Mouse (Mus musculus): ENCODE results near the gene Gm3893. TPM values are rescaled to one million over a fixed set of nuclear protein-coding genes. Genes with fewer than 3 reads are reported as not detected.
"Not testable (repeated sequence)": the region's sequence is repeated elsewhere in the genome, so short reads cannot be mapped to it uniquely, and the experiment has no call there.

The Gm3893 gene
- not detected in 2 replicates for polyA plus RNA-seq (2012; ENCODE audit: insufficient read depth, insufficient read length, missing spikeins)

- not testable (repeated sequence) for H3K4me3 ChIP-seq (ENCODE audit: insufficient read depth, low read depth, low read length)
Measured at GRCm38 (mm10) chr4:42090907-42091306, at the start of gene Gm3893. Gene Gm3893, plus strand, starts transcription at chr4:42091207.

GRCm38 (mm10) chr4:42114517-42114916 is 23.5 kb downstream of the Gm3893 start, which contains the start of gene Gm13304:
Gene Gm13304, plus strand, starts transcription at chr4:42114817.
- not testable (repeated sequence) for H3K4me1 ChIP-seq (ENCODE audit: control insufficient read depth, insufficient read depth, insufficient read length, low read length); H3K27ac ChIP-seq (replicated peaks; ENCODE audit: low read depth, low read length); H3K4me3 ChIP-seq (ENCODE audit: insufficient read depth, low read depth, low read length)

More at GRCm38 (mm10) chr4:42090907-42091306, at the start of gene Gm3893:
- not testable (repeated sequence) for H3K27ac ChIP-seq (replicated peaks; ENCODE audit: low read depth, low read length); H3K4me1 ChIP-seq (ENCODE audit: control insufficient read depth, insufficient read depth, insufficient read length, low read length)

Other genes with a start within 250 kb of the Gm3893 start
- gene Gm21541, start 187.6 kb upstream of the Gm3893 start, polyA plus RNA-seq (2012; ENCODE audit: insufficient read depth, insufficient read length, missing spikeins) = not detected in 2 replicates
- gene Gm20878, start 149.6 kb upstream of the Gm3893 start, polyA plus RNA-seq (2012; ENCODE audit: insufficient read depth, insufficient read length, missing spikeins) = 1.4 TPM in 1 of 2 replicates, not detected in the other
- not detected in 2 replicates for gene Fam205a4, start 125.1 kb upstream of the Gm3893 start, polyA plus RNA-seq (2012; ENCODE audit: insufficient read depth, insufficient read length, missing spikeins)
- not detected in 2 replicates for gene Gm21093, start 56.5 kb upstream of the Gm3893 start, polyA plus RNA-seq (2012; ENCODE audit: insufficient read depth, insufficient read length, missing spikeins)
- not detected in 2 replicates for gene Gm13304, start 23.6 kb downstream of the Gm3893 start, polyA plus RNA-seq (2012; ENCODE audit: insufficient read depth, insufficient read length, missing spikeins)
- not detected in 2 replicates for gene Gm13306, start 62.2 kb downstream of the Gm3893 start, polyA plus RNA-seq (2012; ENCODE audit: insufficient read depth, insufficient read length, missing spikeins)
- not detected in 2 replicates for gene Gm13305, start 77.4 kb downstream of the Gm3893 start, polyA plus RNA-seq (2012; ENCODE audit: insufficient read depth, insufficient read length, missing spikeins)
- 0.55 TPM in 1 of 2 replicates, not detected in the other for gene Gm10600, start 149.4 kb downstream of the Gm3893 start, polyA plus RNA-seq (2012; ENCODE audit: insufficient read depth, insufficient read length, missing spikeins)
- not detected in 2 replicates for gene Ccl21b, start 164.6 kb downstream of the Gm3893 start, polyA plus RNA-seq (2012; ENCODE audit: insufficient read depth, insufficient read length, missing spikeins)
- gene Gm21953, start 203.1 kb downstream of the Gm3893 start, polyA plus RNA-seq (2012; ENCODE audit: insufficient read depth, insufficient read length, missing spikeins) = not detected in 2 replicates
- gene Fam205a3, start 227.1 kb downstream of the Gm3893 start, polyA plus RNA-seq (2012; ENCODE audit: insufficient read depth, insufficient read length, missing spikeins) = not detected in 2 replicates